Mouse (Mus musculus) MEL (cell line): ENCODE data around the gene Fam172a. TPM values are rescaled to one million over a fixed set of nuclear protein-coding genes. Genes with fewer than 3 reads are reported as not detected.

Experiments
- DNase-seq: peaks from one replicate; pipeline ENCODE4 v3.0.0; 2011; ENCODE audit warnings: low read depth, low spot score
- H3K27ac ChIP-seq: 2 replicates; pipeline ENCODE4 v1.5.1; 2012; ENCODE audit warnings: low read depth, mild to moderate bottlenecking, control low read depth, low read length, moderate library complexity; ENCODE audit not compliant: control insufficient read depth
- H3K27me3 ChIP-seq, 2 experiments: fragments of 150-350 bp in 1 of 2; sonication (generic) in 1 of 2; 2 replicates each; pipeline ENCODE4 v1.6.1; 2012; ENCODE audit warnings: low read length in 2 of 2, mild to moderate bottlenecking in 2 of 2, improper control_type of control experiment in 1 of 2, moderate library complexity in 1 of 2; ENCODE audit not compliant: insufficient read depth in 2 of 2, control insufficient read depth in 1 of 2
- H3K36me3 ChIP-seq, 2 experiments: 2 replicates each; pipeline ENCODE4 v1.6.1; 2012 to 2014; ENCODE audit warnings: low read length in 2 of 2, improper control_type of control experiment in 1 of 2, inconsistent platforms in 1 of 2, mild to moderate bottlenecking in 1 of 2; ENCODE audit not compliant: insufficient read depth in 2 of 2, control insufficient read depth in 1 of 2
- H3K4me1 ChIP-seq, 2 experiments: fragments of 150-350 bp in 1 of 2; sonication (generic) in 1 of 2; 2 replicates each; pipeline ENCODE4 v1.6.1; 2012; ENCODE audit warnings: low read length in 2 of 2, improper control_type of control experiment in 1 of 2, mild to moderate bottlenecking in 1 of 2; ENCODE audit not compliant: insufficient read depth in 2 of 2, control insufficient read depth in 1 of 2
- H3K4me3 ChIP-seq, 2 experiments: fragments of 150-350 bp in 1 of 2; sonication (generic) in 1 of 2; 2 replicates each; pipeline ENCODE4 v1.5.1; 2012; ENCODE audit warnings: low read depth in 2 of 2, low read length in 2 of 2, mild to moderate bottlenecking in 2 of 2, moderate library complexity in 2 of 2, control low read depth in 1 of 2, improper control_type of control experiment in 1 of 2; ENCODE audit not compliant: control insufficient read depth in 1 of 2, insufficient read depth in 1 of 2
- H3K79me2 ChIP-seq: 2 replicates; pipeline ENCODE4 v1.6.1; 2012; ENCODE audit warnings: mild to moderate bottlenecking, low read length, moderate library complexity; ENCODE audit not compliant: control insufficient read depth, poor library complexity, insufficient read depth
- H3K9ac ChIP-seq: 2 replicates; pipeline ENCODE4 v1.6.1; 2012; ENCODE audit warnings: low read depth, mild to moderate bottlenecking, control low read depth, low read length, moderate library complexity; ENCODE audit not compliant: control insufficient read depth, poor library complexity, severe bottlenecking
- H3K9me3 ChIP-seq: fragments of 150-350 bp; sonication (generic); replicated peaks from 2 replicates; pipeline ENCODE4 v1.6.1; 2012; ENCODE audit warnings: mild to moderate bottlenecking, low read length, improper control_type of control experiment, moderate library complexity; ENCODE audit not compliant: insufficient read depth
- BHLHE40 ChIP-seq: IDR thresholded peaks from 2 replicates; pipeline ENCODE4 v1.6.1; 2012; ENCODE audit warnings: low read depth, mild to moderate bottlenecking, inconsistent platforms, low read length, improper control_type of control experiment, borderline replicate concordance
- CHD2 ChIP-seq: IDR thresholded peaks from 2 replicates; pipeline ENCODE4 v1.6.1; 2011; ENCODE audit warnings: low read length, improper control_type of control experiment
- CTCF ChIP-seq, 3 experiments: IDR thresholded peaks in 2 of 3; conservative IDR thresholded peaks in 1 of 3; 2 replicates each; pipeline ENCODE4 v1.5.1; 2011 to 2012; ENCODE audit warnings: low read length in 3 of 3, low read depth in 2 of 3, mild to moderate bottlenecking in 2 of 3, improper control_type of control experiment in 1 of 3, inconsistent platforms in 1 of 3, mixed read lengths in 1 of 3, moderate library complexity in 1 of 3; ENCODE audit not compliant: control insufficient read depth in 1 of 3, insufficient read depth in 1 of 3, poor library complexity in 1 of 3, severe bottlenecking in 1 of 3
- E2F4 ChIP-seq: IDR thresholded peaks from 2 replicates; pipeline ENCODE4 v1.6.1; 2011; ENCODE audit warnings: low read depth, low read length, improper control_type of control experiment, borderline replicate concordance
- ETS1 ChIP-seq: IDR thresholded peaks from 2 replicates; pipeline ENCODE4 v1.6.1; 2012; ENCODE audit warnings: low read depth, mild to moderate bottlenecking, inconsistent platforms, low read length, improper control_type of control experiment, moderate library complexity
- GABPA ChIP-seq: IDR thresholded peaks from 2 replicates; pipeline ENCODE4 v1.6.1; 2012; ENCODE audit warnings: low read depth, mild to moderate bottlenecking, inconsistent platforms, low read length, improper control_type of control experiment, moderate library complexity
- HCFC1 ChIP-seq: IDR thresholded peaks from 2 replicates; pipeline ENCODE4 v1.6.1; 2012; ENCODE audit warnings: low read depth, mild to moderate bottlenecking, inconsistent platforms, low read length, improper control_type of control experiment, moderate library complexity
- JUND ChIP-seq: IDR thresholded peaks from 2 replicates; pipeline ENCODE4 v1.6.1; 2011; ENCODE audit warnings: low read depth, mild to moderate bottlenecking, improper control_type of control experiment, low read length
- KAT2A ChIP-seq: conservative IDR thresholded peaks from 2 replicates; pipeline ENCODE4 v1.6.1; 2012; ENCODE audit warnings: low read depth, low read length, improper control_type of control experiment, inconsistent platforms
- MAFK ChIP-seq: IDR thresholded peaks from 2 replicates; pipeline ENCODE4 v1.6.1; 2011; ENCODE audit warnings: low read depth, mild to moderate bottlenecking, low read length, improper control_type of control experiment, borderline replicate concordance
- MAZ ChIP-seq: IDR thresholded peaks from 2 replicates; pipeline ENCODE4 v1.6.1; 2012; ENCODE audit warnings: low read depth, mild to moderate bottlenecking, inconsistent platforms, low read length, improper control_type of control experiment
- MXI1 ChIP-seq: IDR thresholded peaks from 2 replicates; pipeline ENCODE4 v1.6.1; 2011; ENCODE audit warnings: mild to moderate bottlenecking, low read depth, low read length, improper control_type of control experiment
- MYB ChIP-seq: IDR thresholded peaks from 2 replicates; pipeline ENCODE4 v1.6.1; 2011; ENCODE audit warnings: mild to moderate bottlenecking, low read depth, low read length, improper control_type of control experiment
- MYC ChIP-seq: IDR thresholded peaks from 2 replicates; pipeline ENCODE4 v1.6.1; 2011; ENCODE audit warnings: low read depth, mild to moderate bottlenecking, low read length, improper control_type of control experiment, moderate library complexity
- NELFE ChIP-seq: IDR thresholded peaks from 2 replicates; pipeline ENCODE4 v1.6.1; 2011; ENCODE audit warnings: low read depth, low read length, improper control_type of control experiment
- TAL1 ChIP-seq: IDR thresholded peaks from 2 replicates; pipeline ENCODE4 v1.6.1; 2012; ENCODE audit warnings: mild to moderate bottlenecking, inconsistent platforms, low read length, moderate library complexity, mixed read lengths
- TCF12 ChIP-seq: IDR thresholded peaks from 2 replicates; pipeline ENCODE4 v1.6.1; 2014; ENCODE audit warnings: low read depth, mild to moderate bottlenecking, inconsistent platforms, low read length, improper control_type of control experiment, moderate library complexity
- ZC3H11A ChIP-seq: IDR thresholded peaks from 2 replicates; pipeline ENCODE4 v1.6.1; 2012; ENCODE audit warnings: low read depth, mild to moderate bottlenecking, inconsistent platforms, low read length, improper control_type of control experiment
- ZKSCAN1 ChIP-seq: IDR thresholded peaks from 2 replicates; pipeline ENCODE4 v1.6.1; 2012; ENCODE audit warnings: low read depth, mild to moderate bottlenecking, inconsistent platforms, low read length, improper control_type of control experiment, moderate library complexity
- ZNF384 ChIP-seq: IDR thresholded peaks from 2 replicates; pipeline ENCODE4 v1.6.1; 2012; ENCODE audit warnings: low read depth, mild to moderate bottlenecking, inconsistent platforms, low read length, improper control_type of control experiment
- polyA plus RNA-seq, 2 experiments: library from polyadenylated mRNA; stranded (reverse) in 1 of 2; unstranded in 1 of 2; fragments of >175 nt in 1 of 2; fragments of >200 nt in 1 of 2; gene quantifications; 2 replicates each; pipeline versions ENCODE4 v1.2.1 to v1.2.4; 2012; ENCODE audit warnings: low replicate concordance in 2 of 2, low read depth in 1 of 2; ENCODE audit not compliant: insufficient read length in 2 of 2, insufficient read depth in 1 of 2, missing spikeins in 1 of 2
- total RNA-seq: library from RNA; depleted of rRNA; stranded (reverse); fragments of 300-350 nt; gene quantifications from 2 replicates; pipeline ENCODE4 v1.2.3, GENCODE M21; 2012

Gene Fam172a
- total and polyA plus RNA-seq, 3 experiments = 13.4 to 358 (median 19.6) TPM

DNA sequence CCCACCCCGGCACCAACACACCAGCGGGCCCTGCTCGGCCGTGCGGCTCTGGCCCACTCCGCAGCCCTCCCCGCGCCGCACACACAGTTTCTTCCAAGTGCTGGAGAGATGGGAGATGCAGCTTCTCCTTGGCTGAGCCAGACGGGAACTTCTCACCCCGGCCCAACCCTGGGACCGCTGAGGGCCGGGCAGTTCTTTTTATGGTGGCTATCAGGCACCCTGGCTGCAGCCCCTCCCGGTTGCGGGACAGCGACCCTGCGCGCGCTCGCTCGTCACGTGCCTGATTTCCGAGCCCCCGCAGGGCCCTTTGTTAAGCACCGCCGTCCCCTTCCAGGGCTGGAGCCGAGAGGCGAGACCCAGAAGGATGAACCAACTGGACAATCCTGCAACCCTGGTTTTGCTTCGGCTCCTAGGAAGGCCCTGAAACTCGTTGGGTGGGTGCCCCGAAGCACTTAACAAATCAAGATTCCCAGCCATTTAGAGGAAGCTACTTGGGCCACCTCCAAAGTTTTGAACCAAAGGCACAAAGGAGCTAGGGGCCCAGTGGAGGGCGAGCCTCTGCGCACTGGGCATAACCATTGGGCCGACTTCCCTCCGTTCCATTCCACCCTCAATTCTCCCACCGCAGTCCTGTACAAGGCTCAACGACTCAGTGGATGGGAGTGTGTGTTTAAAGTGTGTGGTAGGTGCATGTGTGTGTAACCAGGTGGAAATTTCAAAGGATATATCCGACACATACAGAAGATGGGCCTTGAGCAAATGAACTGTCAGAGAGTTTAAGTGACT is 477.7 kb downstream of the Fam172a start:
- H3K4me1 ChIP-seq = no peaks in the 10 kb centered on the region
- H3K4me3 ChIP-seq = no peak overlapping the region
- no peaks in the 10 kb centered on the region for H3K36me3 ChIP-seq
- DNase-seq = no peak
- H3K9me3 ChIP-seq = no peaks in the 10 kb centered on the region
- no peak overlapping the region for H3K9ac ChIP-seq
- H3K27ac ChIP-seq = no peak overlapping the region
- H3K79me2 ChIP-seq = no peaks in the 10 kb centered on the region
- no peaks in the 10 kb centered on the region for H3K27me3 ChIP-seq
- no peak for TF ChIP-seq CTCF (IDR thresholded peaks at IDR 0.05 in 2 of 3, conservative IDR thresholded peaks at IDR 0.05 in 1 of 3; ENCODE audit: control insufficient read depth in 1 of 3, insufficient read depth in 1 of 3, low read depth in 2 of 3, low read length in 3 of 3, poor library complexity in 1 of 3, severe bottlenecking in 1 of 3)

DNA sequence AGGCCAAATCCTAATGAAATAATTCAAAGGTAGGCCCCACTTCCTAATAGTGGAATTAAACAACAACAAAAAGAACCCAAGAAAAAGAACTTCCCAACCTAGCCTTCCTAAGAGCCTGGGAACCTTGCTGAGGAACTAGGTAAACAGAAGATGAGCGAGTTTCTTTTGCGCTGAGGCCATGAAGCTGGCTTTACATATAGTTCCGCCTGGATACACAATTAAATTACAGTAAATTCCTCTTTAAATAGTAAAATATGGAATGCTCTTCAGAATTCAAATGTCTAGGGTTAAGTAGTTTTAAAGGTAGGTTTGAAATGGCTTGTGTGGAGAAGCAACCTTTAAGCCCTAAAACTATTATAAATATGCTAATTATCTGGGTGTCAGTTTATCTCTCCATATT is 478.4 kb downstream of the Fam172a start:
- no peak overlapping the region for H3K27ac ChIP-seq
- no peaks in the 10 kb centered on the region for H3K4me1 ChIP-seq
- TF ChIP-seq ZKSCAN1 = no peak
- TF ChIP-seq MAZ = no peak
- TF ChIP-seq JUND = no peak
- no peak for TF ChIP-seq GABPA
- TF ChIP-seq E2F4 = no peak
- no peak for TF ChIP-seq MYB
- TF ChIP-seq ETS1 = no peak
- no peak for TF ChIP-seq TAL1
- no peak for TF ChIP-seq BHLHE40
- TF ChIP-seq MAFK = no peak
- no peak for TF ChIP-seq KAT2A
- TF ChIP-seq MXI1 = no peak
- no peak for TF ChIP-seq CHD2
- TF ChIP-seq NELFE = no peak
- no peak for TF ChIP-seq HCFC1
- no peak for TF ChIP-seq MYC
- no peak for TF ChIP-seq ZNF384
- no peak for TF ChIP-seq TCF12
- TF ChIP-seq ZC3H11A = no peak
- no peaks in the 10 kb centered on the region for H3K27me3 ChIP-seq
- H3K9me3 ChIP-seq = no peaks in the 10 kb centered on the region
- H3K4me3 ChIP-seq = no peak overlapping the region
- H3K9ac ChIP-seq = no peak overlapping the region
- no peak for DNase-seq
- no peaks in the 10 kb centered on the region for H3K79me2 ChIP-seq
- H3K36me3 ChIP-seq = no peaks in the 10 kb centered on the region
